Mouse (Mus musculus) liver, embryonic 14.5 days (tissue): ENCODE results near the gene Klf5. TPM values are rescaled to one million over a fixed set of nuclear protein-coding genes. Genes with fewer than 3 reads are reported as not detected.

Experiments used
- ATAC-seq: fragments of 200-750 bp; cut with Nextera tagmentation; 2 replicates; pipeline ENCODE4 v1.8.0; 2017; ENCODE audit warnings: moderate number of reproducible peaks, mild to moderate bottlenecking, moderate library complexity; ENCODE audit not compliant: insufficient read depth
- DNase-seq, 3 experiments: peaks; one replicate each; pipeline ENCODE4 v3.0.0-alpha.2; 2012 to 2013; ENCODE audit warnings: low read depth in 3 of 3, low spot score in 3 of 3
- H3K27ac ChIP-seq: fragments of 300-500 bp; sonication (generic); 2 replicates; pipeline ENCODE4 v1.5.1; 2014; ENCODE audit warnings: moderate library complexity, mild to moderate bottlenecking, control low read depth, inconsistent platforms
- H3K27me3 ChIP-seq: fragments of 300-500 bp; sonication (generic); 2 replicates; pipeline ENCODE4 v1.6.1; 2014; ENCODE audit warnings: mild to moderate bottlenecking, low read length, moderate library complexity; ENCODE audit not compliant: control insufficient read depth, insufficient read depth
- H3K36me3 ChIP-seq: fragments of 300-500 bp; sonication (generic); replicated peaks from 2 replicates; pipeline ENCODE4 v1.6.1; 2014; ENCODE audit warnings: low read depth; ENCODE audit not compliant: control insufficient read depth, insufficient read depth
- H3K4me1 ChIP-seq, 2 experiments: fragments of 200-500 bp in 1 of 2; fragments of 300-500 bp in 1 of 2; sonication (generic) in 1 of 2; replicated peaks; 2 replicates each; pipeline ENCODE4 v1.6.1; 2012 to 2014; ENCODE audit warnings: antibody characterized with exemption in 1 of 2, inconsistent platforms in 1 of 2, low read length in 1 of 2; ENCODE audit not compliant: control insufficient read depth in 2 of 2, insufficient read depth in 2 of 2
- H3K4me2 ChIP-seq: fragments of 300-500 bp; sonication (generic); 2 replicates; pipeline ENCODE4 v1.6.1; 2014; ENCODE audit warnings: low read depth, mild to moderate bottlenecking, control low read depth, moderate library complexity
- H3K4me3 ChIP-seq, 2 experiments: fragments of 200-500 bp in 1 of 2; fragments of 300-500 bp in 1 of 2; sonication (generic) in 1 of 2; 2 replicates each; pipeline ENCODE4 v1.5.1; 2012 to 2014; ENCODE audit warnings: low read depth in 2 of 2, low read length in 2 of 2, mild to moderate bottlenecking in 2 of 2, control low read depth in 1 of 2, inconsistent platforms in 1 of 2, moderate library complexity in 1 of 2; ENCODE audit not compliant: insufficient read depth in 1 of 2
- H3K9ac ChIP-seq: fragments of 300-500 bp; sonication (generic); replicated peaks from 2 replicates; pipeline ENCODE4 v1.6.1; 2014; ENCODE audit warnings: mild to moderate bottlenecking, control low read depth, moderate library complexity
- H3K9me3 ChIP-seq: fragments of 300-500 bp; sonication (generic); 2 replicates; pipeline ENCODE4 v1.6.1; 2016; ENCODE audit warnings: low read length, mixed read lengths; ENCODE audit not compliant: control insufficient read depth
- CTCF ChIP-seq: IDR thresholded peaks from 2 replicates; pipeline ENCODE4 v1.5.1; 2016; ENCODE audit warnings: antibody characterized with exemption, low read depth, control low read depth
- EP300 ChIP-seq: IDR thresholded peaks from 2 replicates; pipeline ENCODE4 v1.6.1; 2016; ENCODE audit warnings: antibody characterized with exemption, low read depth
- WGBS: fragments of 180-500 bp; shearing (Covaris S2); extraction: QIAGEN DNeasy Blood & Tissue Kit; methylation state at CpG from one replicate; pipeline ENCODE4 v1.1.7; 2014; ENCODE audit not compliant: insufficient replicate concordance; 5-methylcytosine and 5-hydroxymethylcytosine counted together
- polyA plus RNA-seq, 2 experiments: library from polyadenylated mRNA; depleted of rRNA in 1 of 2; stranded (reverse) in 1 of 2; unstranded in 1 of 2; fragments of >200 nt; fragmentation: Nextera tagmentation in 1 of 2; extraction: Ambion mirVana in 1 of 2; gene quantifications; 2 replicates each; pipeline versions ENCODE4 v1.2.1 to v1.2.3; 2012 to 2014

The Klf5 gene
- polyA plus RNA-seq, 2 experiments = 0.60 to 1.3 TPM

DNA sequence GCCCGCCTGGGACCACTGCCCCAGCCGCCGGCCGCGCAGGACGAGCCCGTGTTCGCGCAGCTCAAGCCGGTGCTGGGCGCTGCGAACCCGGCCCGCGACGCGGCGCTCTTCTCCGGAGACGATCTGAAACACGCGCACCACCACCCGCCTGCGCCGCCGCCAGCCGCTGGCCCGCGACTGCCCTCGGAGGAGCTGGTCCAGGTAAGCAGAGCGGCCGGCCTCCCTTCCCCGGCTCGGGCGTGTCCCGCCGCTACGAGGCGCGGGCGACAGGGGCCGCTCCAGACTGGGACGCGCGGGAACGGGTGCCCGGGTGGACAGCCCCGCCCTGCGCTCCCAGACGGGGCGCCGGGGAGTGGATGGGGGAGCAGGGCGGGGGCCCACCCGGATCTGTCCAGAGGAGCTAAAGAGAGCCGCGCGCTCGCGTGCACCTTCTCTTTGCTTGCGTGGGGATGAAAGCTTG, 561 bp downstream of the Klf5 start:
- H3K4me2 ChIP-seq = peak overlapping the region; percentile 95
- peak overlapping the region; percentile 56 for H3K9ac ChIP-seq
- no peaks in the 10 kb centered on the region for H3K9me3 ChIP-seq
- TF ChIP-seq EP300 (no peak), CTCF (no peak)
- H3K4me3 ChIP-seq = peak overlapping the region; percentile 42 to 66
- no peak overlapping the region for H3K27ac ChIP-seq
- DNase-seq (peak; percentile 10 to 26 (median 26)), ATAC-seq (peak; percentile 55)
- H3K4me1 ChIP-seq = peaks cover 0 to 2% of the 10 kb centered on the region in 2 experiments; a peak in 1 of 4 replicates
- no peaks in the 10 kb centered on the region for H3K36me3 ChIP-seq
- peaks cover 35% of the 10 kb centered on the region for H3K27me3 ChIP-seq
- under 1% methylated on average over 58 of the region's 60 CpGs for WGBS

DNA sequence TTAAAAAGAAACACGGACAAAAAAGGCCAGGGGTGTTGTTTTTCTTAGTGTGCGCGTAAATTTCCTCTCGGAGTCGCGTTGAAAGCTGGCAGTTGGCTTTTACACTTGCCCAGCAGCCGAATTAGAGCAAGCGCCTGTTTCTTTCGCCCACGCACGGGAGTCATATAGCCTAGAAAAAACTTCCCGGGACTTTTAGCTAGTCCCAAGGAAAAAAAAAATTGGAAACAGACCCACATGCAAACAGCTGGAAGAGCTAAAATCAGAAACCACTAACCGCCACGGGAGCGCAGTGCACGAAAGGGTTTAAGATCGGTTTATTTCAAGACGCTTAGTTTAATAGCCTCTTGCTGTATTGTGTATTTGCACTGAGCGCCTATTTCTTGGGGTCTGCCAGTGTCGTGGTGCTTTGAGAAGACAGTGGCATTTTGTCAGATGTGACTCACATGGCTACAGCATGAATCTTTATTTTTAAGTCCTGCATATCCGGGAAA, 1.3 kb downstream of the Klf5 start:
- ATAC-seq (no peak), DNase-seq (no peak)
- Histone ChIP-seq H3K9ac (no peak overlapping the region), H3K36me3 (no peaks in the 10 kb centered on the region), H3K4me1 (peaks cover 0 to 2% of the 10 kb centered on the region in 2 experiments; a peak in 1 of 4 replicates), H3K27me3 (peaks cover 35% of the 10 kb centered on the region), H3K4me3 (peak overlapping the region; percentile 42 to 66), H3K27ac (no peak overlapping the region), H3K4me2 (peak overlapping the region; percentile 95), H3K9me3 (no peaks in the 10 kb centered on the region)
- 11% methylated on average over 21 of the region's 21 CpGs for WGBS
- TF ChIP-seq EP300 (no peak), CTCF (no peak)

DNA sequence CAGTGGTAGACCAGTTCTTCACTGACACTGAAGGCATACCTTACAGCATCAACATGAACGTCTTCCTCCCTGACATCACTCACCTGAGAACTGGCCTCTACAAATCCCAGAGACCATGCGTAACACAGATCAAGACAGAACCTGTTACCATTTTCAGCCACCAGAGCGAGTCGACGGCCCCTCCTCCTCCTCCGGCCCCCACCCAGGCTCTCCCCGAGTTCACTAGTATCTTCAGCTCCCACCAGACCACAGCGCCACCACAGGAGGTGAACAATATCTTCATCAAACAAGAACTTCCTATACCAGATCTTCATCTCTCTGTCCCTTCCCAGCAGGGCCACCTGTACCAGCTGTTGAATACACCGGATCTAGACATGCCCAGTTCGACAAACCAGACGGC, 3.0 kb downstream of the Klf5 start:
- ATAC-seq (no peak), DNase-seq (no peak)
- no peaks in the 10 kb centered on the region for H3K9me3 ChIP-seq
- H3K27ac ChIP-seq = no peak overlapping the region
- peaks cover under 1 to 2% of the 10 kb centered on the region in 2 experiments; a peak in 2 of 4 replicates for H3K4me1 ChIP-seq
- no peak overlapping the region for H3K4me2 ChIP-seq
- no peak overlapping the region for H3K4me3 ChIP-seq
- peaks cover 35% of the 10 kb centered on the region for H3K27me3 ChIP-seq
- H3K9ac ChIP-seq = no peak overlapping the region
- 52% methylated on average over 11 of the region's 11 CpGs for WGBS
- H3K36me3 ChIP-seq = no peaks in the 10 kb centered on the region
- TF ChIP-seq CTCF = no peak; the same call in 1 of the 2 replicates
- TF ChIP-seq EP300 = no peak

DNA sequence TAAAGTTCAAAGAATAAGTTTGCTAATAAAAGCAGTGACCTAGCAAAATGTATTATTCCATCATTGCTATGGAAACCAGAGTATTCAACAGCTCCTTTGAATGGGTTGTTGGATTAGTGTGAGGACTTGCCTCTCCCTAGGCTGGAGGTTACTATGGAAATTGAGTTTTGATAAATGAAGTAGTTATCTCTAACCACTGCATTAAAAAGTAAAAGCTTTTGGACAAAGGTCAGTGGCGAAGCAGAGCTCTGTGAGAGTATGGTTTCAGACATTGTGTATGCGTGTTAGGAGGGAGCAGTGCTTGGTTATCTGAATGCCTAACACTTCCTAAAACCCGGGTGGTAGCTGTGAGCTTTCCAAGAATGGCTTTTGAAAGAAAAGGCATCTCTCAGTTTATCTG, 5.9 kb downstream of the Klf5 start:
- H3K4me1 ChIP-seq = peaks cover 2% of the 10 kb centered on the region in 2 experiments; a peak in 1 of 4 replicates
- no peaks in the 10 kb centered on the region for H3K36me3 ChIP-seq
- H3K9me3 ChIP-seq = no peaks in the 10 kb centered on the region
- no peak for DNase-seq
- no peak overlapping the region for H3K4me3 ChIP-seq
- 43% methylated on average over 3 of the region's 3 CpGs for WGBS
- no peak overlapping the region for H3K4me2 ChIP-seq
- no peak for ATAC-seq
- no peak overlapping the region for H3K27ac ChIP-seq
- TF ChIP-seq CTCF (no peak), EP300 (no peak)
- no peak overlapping the region for H3K9ac ChIP-seq
- peaks cover 12% of the 10 kb centered on the region for H3K27me3 ChIP-seq

DNA sequence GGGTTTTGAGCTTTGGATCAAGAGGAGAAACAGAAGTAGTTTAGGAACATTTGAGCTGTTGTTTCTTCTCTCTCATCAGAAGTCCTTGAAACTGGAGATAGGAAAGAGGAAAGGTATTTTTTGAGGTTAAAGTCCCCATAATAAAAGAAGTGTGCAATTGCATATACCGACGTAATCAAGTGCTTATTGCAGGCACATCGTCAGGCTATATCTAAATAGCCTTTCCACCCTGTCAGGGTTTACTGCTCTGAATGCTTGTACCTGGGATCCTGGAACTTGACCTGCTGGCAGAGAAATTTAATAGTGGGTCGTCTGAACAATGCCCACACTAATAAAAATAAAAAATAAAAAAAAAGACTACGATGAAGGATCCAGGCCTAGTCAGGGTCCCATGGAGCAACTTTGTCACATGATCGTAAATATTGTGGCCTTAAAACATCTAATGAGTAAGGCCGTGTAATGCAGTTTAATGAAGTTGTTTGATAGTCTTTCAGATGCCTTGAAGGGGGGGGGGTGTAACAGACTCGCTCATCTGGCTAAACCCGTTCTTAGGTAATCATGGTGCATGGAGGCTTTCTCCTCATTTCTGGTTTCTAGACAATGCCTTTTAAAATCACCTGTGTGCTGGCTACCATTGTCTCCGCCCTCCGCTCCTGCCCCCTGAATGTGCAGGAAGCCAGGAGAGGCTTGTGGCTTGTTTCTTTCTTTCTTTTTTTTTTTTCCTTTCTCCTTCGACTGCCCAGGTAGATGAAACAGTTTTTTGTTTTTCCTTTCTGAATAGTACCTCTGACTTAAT, 6.7 kb downstream of the Klf5 start:
- Histone ChIP-seq H3K4me3 (no peak overlapping the region), H3K9me3 (no peaks in the 10 kb centered on the region), H3K27ac (no peak overlapping the region), H3K27me3 (peaks cover 5% of the 10 kb centered on the region), H3K36me3 (no peaks in the 10 kb centered on the region), H3K4me2 (no peak overlapping the region), H3K9ac (no peak overlapping the region), H3K4me1 (peaks cover 2% of the 10 kb centered on the region in 2 experiments; a peak in 1 of 4 replicates)
- TF ChIP-seq CTCF = no peak
- TF ChIP-seq EP300 = no peak
- DNase-seq (no peak), ATAC-seq (no peak)
- WGBS = 72% methylated on average over 12 of the region's 12 CpGs
